Mouse (Mus musculus): ENCODE data around the gene Dapk2.
A peak's percentile ranks its signal among the peaks of the same experiment; 100 is the strongest.

- TF ChIP-seq CTCF (conservative IDR thresholded peaks at IDR 0.05; ENCODE audit: insufficient read depth, insufficient read length, low read depth, low read length): peak; percentile 41; the same call in 1 of the 2 replicates
- no peak for TF ChIP-seq POLR2A (IDR thresholded peaks at IDR 0.05; ENCODE audit: low read depth, low read length)
Measured at GRCm38 (mm10) chr9:66162995-66163394, 5.0 kb downstream of the Dapk2 start.
